Mouse (Mus musculus): Measurements from ENCODE around the gene Rbfox1.

DNA sequence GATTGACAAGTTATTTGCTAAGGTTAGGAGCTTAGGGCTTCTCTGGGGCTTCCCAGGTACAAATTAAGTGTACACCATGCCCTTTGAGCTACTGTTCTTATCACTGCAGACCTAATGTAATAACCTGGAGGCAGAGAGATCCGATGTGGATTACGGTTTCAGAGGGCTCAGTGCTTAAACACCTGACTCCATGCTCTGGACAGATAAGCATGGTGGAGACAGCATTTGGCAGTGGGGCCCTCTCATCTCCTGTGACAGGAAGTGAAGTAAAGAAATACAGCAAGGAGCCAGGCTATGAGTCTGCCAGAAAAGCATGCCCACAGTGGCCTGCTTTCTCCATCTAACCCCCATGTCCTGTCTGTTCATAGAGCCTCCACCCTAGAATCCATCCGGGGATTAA, 213.0 kb downstream of the Rbfox1 start:
- TF ChIP-seq POLR2A (IDR thresholded peaks at IDR 0.05; ENCODE audit: control insufficient read depth, extremely low read depth, insufficient read depth, low read length, poor library complexity) (no peak), CTCF (IDR thresholded peaks at IDR 0.05; ENCODE audit: borderline replicate concordance, control insufficient read depth, extremely low read depth, insufficient read depth, low read length, poor library complexity) (no peak)

All from thymus, adult 2 months (tissue).